ENCODE assay signal across 9 mouse cellular contexts in the genomic region with DNA sequence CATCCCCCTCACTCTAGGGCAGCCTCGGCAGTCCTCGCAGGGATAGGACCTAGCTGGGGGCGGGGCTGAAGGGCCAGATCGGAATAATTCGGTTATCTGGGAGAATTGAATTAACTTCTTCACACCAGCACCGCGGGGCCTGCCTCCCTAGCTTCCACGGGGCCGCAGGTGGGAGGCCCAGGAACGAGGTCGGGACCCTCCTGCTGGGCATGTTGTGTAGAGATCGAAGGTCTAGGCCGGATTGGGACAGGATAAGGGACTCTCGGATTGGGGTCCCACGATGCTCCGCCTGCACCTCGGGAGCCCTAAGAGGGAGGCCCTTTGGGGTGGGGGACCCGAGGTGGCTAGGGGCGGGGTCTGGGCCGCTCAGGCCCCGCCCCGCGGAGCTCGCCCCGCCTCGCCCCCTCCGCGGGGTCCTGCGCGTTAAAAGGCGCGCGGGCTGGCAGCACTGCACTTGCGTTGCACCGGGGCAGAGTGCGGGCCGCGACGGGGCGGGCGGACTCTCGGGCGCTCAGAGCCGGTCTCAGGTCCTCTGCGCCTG. TPM values are rescaled to one million over a fixed set of nuclear protein-coding genes. Genes with fewer than 3 reads are reported as not detected.
DNase-seq lines count a peak whose midpoint lies in the region; ATAC-seq lines count a peak whose summit lies in the region.
"Had no signal": no experiment of that assay in that cellular context is flagged by ENCODE, and none has a peak within 500 bp of the region (broad histone marks: within the 10 kb centered on the region; RNA-seq: fewer than 3 reads in every experiment).

A gene (plus strand): TSS at position 453 of the 541 bp plus-strand sequence.

- peaks cover 61% of the 10 kb centered on the region for H3K27me3 ChIP-seq in forebrain, embryonic 16.5 days (replicated peaks; ENCODE audit: control insufficient read depth, insufficient read depth, low read length)
- peaks cover 66% of the 10 kb centered on the region for H3K27me3 ChIP-seq in liver, embryonic 16.5 days (ENCODE audit: control insufficient read depth, insufficient read depth, low read depth, low read length)

- no peaks in the 10 kb centered on the region for H3K36me3 ChIP-seq in forebrain, embryonic 16.5 days (ENCODE audit: control insufficient read depth, insufficient read depth)
- H3K36me3 ChIP-seq in liver, embryonic 16.5 days (ENCODE audit: control insufficient read depth, insufficient read depth) = no peaks in the 10 kb centered on the region

- H3K4me3 ChIP-seq in forebrain, embryonic 16.5 days (replicated peaks; ENCODE audit: low read length) = peak within 1 kb of the TSS; percentile 34
- H3K4me3 ChIP-seq in liver, embryonic 16.5 days (ENCODE audit: low read depth, low read length) = peak within 1 kb of the TSS; percentile 20; the same call in 1 of the 2 replicates

- H3K9ac ChIP-seq in forebrain, embryonic 16.5 days (replicated peaks; ENCODE audit: low read depth, low read length) = no peak within 1 kb of the TSS
- H3K9ac ChIP-seq in liver, embryonic 16.5 days (ENCODE audit: low read depth, low read length) = no peak within 1 kb of the TSS

- no peak for ATAC-seq in forebrain, embryonic 16.5 days
- ATAC-seq in liver, embryonic 16.5 days (ENCODE audit: low read depth) = 0 out of 2 replicates have a peak, but pooled peaks have one; percentile 5

- H3K4me1 ChIP-seq in forebrain, embryonic 16.5 days (replicated peaks; ENCODE audit: control insufficient read depth, insufficient read depth, low read length) = peaks cover 24% of the 10 kb centered on the region
- no peaks in the 10 kb centered on the region; the same call in 1 of the 2 replicates for H3K4me1 ChIP-seq in liver, embryonic 16.5 days (ENCODE audit: control insufficient read depth, low read depth, low read length)

- under 1% methylated on average over 33 of the region's 45 CpGs for WGBS in forebrain, embryonic 16.5 days
- WGBS in liver, embryonic 16.5 days (ENCODE audit: insufficient replicate concordance) = 3% methylated on average over 44 of the region's 45 CpGs

- DNase-seq in ES-CJ7 (ENCODE audit: low read depth, low spot score) = peak; percentile 34
- DNase-seq in R1 (ENCODE audit: low read depth, low spot score) = peak; percentile 64
- DNase-seq in ovary, postnatal 14 days (ENCODE audit: low spot score) = no peak
- no peak for DNase-seq in layer of hippocampus, adult 8-10 months (ENCODE audit: low spot score in 2 of 2)
- DNase-seq in cerebellum, adult 9-10 months = no peak
- no peak for DNase-seq in ovary, postnatal 10 days (ENCODE audit: low spot score)
- DNase-seq: kidney, postnatal 4 days had no signal

- H3K9me3 ChIP-seq in forebrain, embryonic 16.5 days (ENCODE audit: control insufficient read depth, low read length) = no peaks in the 10 kb centered on the region; the same call in 1 of the 2 replicates
- no peaks in the 10 kb centered on the region for H3K9me3 ChIP-seq in liver, embryonic 16.5 days (replicated peaks; ENCODE audit: control insufficient read depth, low read length)

- no peak within 1 kb of the TSS for H3K27ac ChIP-seq in forebrain, embryonic 16.5 days (ENCODE audit: low read length)
- H3K27ac ChIP-seq in liver, embryonic 16.5 days (ENCODE audit: low read length) = no peak within 1 kb of the TSS

- H3K4me2 ChIP-seq in forebrain, embryonic 16.5 days (ENCODE audit: low read length) = peak within 1 kb of the TSS; percentile 47
- H3K4me2 ChIP-seq in liver, embryonic 16.5 days (ENCODE audit: low read depth, low read length) = no peak within 1 kb of the TSS

RNA-seq across cellular contexts. Expression of the gene that starts here (rescaled TPM):
- polyA plus RNA-seq in forebrain, embryonic 16.5 days (2015; fragmentation: Nextera tagmentation; extraction: Ambion mirVana) = not detected in 2 replicates
- polyA plus RNA-seq in liver, embryonic 16.5 days (2015; fragmentation: Nextera tagmentation; extraction: Ambion mirVana) = 0.05 TPM in 1 of 2 replicates, not detected in the other
- under 1 TPM in 1 of 4 experiments, not detected in 3; 0.20 TPM for total RNA-seq in layer of hippocampus, adult 8-10 months (2022)

Comparison
In these comparisons a context has a peak if more than half of its experiments do, and no peak if none do; other contexts are left out.
1. Peak in ATAC-seq and H3K4me3 ChIP-seq in liver, embryonic 16.5 days; RNA of the gene not detected or under 1 TPM.
2. DNase-seq: peak in ES-CJ7 (single experiment) and R1 (single experiment); none in ovary, postnatal 14 days (single experiment), layer of hippocampus, adult 8-10 months (0 of 2), cerebellum, adult 9-10 months (single experiment) and ovary, postnatal 10 days (single experiment).